Mouse (Mus musculus): ENCODE results near the gene Lrrc17. TPM values are rescaled to one million over a fixed set of nuclear protein-coding genes. Genes with fewer than 3 reads are reported as not detected.
"Not testable (repeated sequence)": the region's sequence is repeated elsewhere in the genome, so short reads cannot be mapped to it uniquely, and the experiment has no call there.

Gene Lrrc17
- polyA plus RNA-seq, 1 experiment from 2014 or later = 17.9 TPM

DNA sequence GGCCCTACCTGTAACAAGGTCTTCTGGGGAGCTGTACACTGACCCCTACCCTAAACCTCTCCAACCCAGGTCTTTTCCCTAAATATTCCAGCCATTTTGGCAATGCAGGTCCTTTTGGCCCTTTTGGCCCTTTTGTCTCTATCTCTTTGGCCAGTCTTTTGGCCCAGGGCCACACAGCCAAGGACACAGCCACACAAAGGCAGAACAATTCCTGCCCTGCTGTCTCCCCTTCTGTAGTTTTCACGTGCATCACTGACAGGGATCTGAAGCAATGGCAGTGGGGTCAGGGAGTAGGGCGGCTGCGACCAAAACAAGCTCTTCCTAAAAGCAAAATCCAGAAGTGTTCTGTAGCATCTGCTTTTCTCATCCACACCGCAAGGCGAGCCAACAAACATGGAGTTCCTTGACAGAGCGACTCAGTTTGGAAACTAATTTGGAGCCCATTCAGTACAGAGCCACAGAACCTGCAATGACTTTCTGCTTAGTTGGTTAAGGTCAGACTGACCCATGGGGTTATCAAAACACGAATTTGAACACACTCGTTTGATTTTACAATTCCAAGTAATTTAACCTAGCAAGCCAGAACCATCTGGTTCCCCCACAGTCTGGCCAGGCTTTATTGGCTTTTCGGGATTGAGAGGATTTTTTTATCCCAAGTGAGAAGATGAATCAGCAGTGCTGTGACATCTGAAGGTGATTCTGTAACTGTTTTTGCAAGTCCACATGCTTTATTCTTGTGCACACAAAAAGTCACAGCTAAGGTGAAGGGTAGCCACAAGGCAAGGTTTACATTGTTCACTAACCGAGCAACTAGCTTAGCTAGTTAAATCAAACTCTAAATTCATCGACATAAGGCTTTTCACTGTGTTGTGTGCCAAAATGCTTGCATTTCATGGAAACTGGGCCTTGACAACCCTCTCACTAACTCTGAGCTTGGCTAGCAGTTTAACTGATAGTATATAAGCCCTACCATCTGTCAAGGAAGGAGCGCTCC is 65.2 kb downstream of the Lrrc17 start:
- 74% methylated on average over 12 of the region's 12 CpGs for WGBS
- ATAC-seq (ENCODE audit: insufficient number of reproducible peaks, insufficient read depth, low FRiP score, low read depth) = no peak
- no peaks in the 10 kb centered on the region for H3K36me3 ChIP-seq (ENCODE audit: control insufficient read depth, insufficient read depth, low read length)
- no peaks in the 10 kb centered on the region for H3K27me3 ChIP-seq (ENCODE audit: control insufficient read depth, insufficient read depth, low read length)
- H3K9me3 ChIP-seq (ENCODE audit: control insufficient read depth, low read length) = no peaks in the 10 kb centered on the region
- H3K4me3 ChIP-seq (ENCODE audit: control insufficient read depth in 1 of 2, insufficient read depth in 1 of 2, low read depth in 1 of 2, low read length in 2 of 2) = no peak overlapping the region
- no peaks in the 10 kb centered on the region for H3K4me1 ChIP-seq (ENCODE audit: control insufficient read depth in 2 of 2, insufficient read depth in 2 of 2, low read length in 2 of 2)
- no peak overlapping the region for H3K9ac ChIP-seq (ENCODE audit: low read length)
- no peak overlapping the region for H3K4me2 ChIP-seq (ENCODE audit: low read length)
- H3K27ac ChIP-seq (replicated peaks in 1 of 2; ENCODE audit: control insufficient read depth in 1 of 2, insufficient read depth in 1 of 2, low read depth in 2 of 2, low read length in 2 of 2) = no peak overlapping the region

- Histone ChIP-seq H3K4me1 (ENCODE audit: control insufficient read depth in 2 of 2, insufficient read depth in 2 of 2, low read length in 2 of 2) (no peaks in the 10 kb centered on the region), H3K4me3 (ENCODE audit: control insufficient read depth in 1 of 2, insufficient read depth in 1 of 2, low read depth in 1 of 2, low read length in 2 of 2) (no peak overlapping the region), H3K27me3 (ENCODE audit: control insufficient read depth, insufficient read depth, low read length) (no peaks in the 10 kb centered on the region), H3K36me3 (ENCODE audit: control insufficient read depth, insufficient read depth, low read length) (no peaks in the 10 kb centered on the region), H3K4me2 (ENCODE audit: low read length) (no peak overlapping the region), H3K9ac (ENCODE audit: low read length) (no peak overlapping the region), H3K27ac (replicated peaks in 1 of 2; ENCODE audit: control insufficient read depth in 1 of 2, insufficient read depth in 1 of 2, low read depth in 2 of 2, low read length in 2 of 2) (no peak overlapping the region), H3K9me3 (ENCODE audit: control insufficient read depth, low read length) (no peaks in the 10 kb centered on the region)
- ATAC-seq (ENCODE audit: insufficient number of reproducible peaks, insufficient read depth, low FRiP score, low read depth) = no peak
- WGBS = 49% methylated on average over 3 of the region's 3 CpGs
Measured at GRCm38 (mm10) chr5:21610996-21611395, 67.6 kb downstream of the Lrrc17 start.

GRCm38 (mm10) chr5:21614299-21614698 is 70.9 kb downstream of the Lrrc17 start:
- not testable (repeated sequence) for H3K36me3 ChIP-seq (ENCODE audit: control insufficient read depth, insufficient read depth, low read length); H3K4me3 ChIP-seq (ENCODE audit: control insufficient read depth in 1 of 2, insufficient read depth in 1 of 2, low read depth in 1 of 2, low read length in 2 of 2); H3K4me1 ChIP-seq (ENCODE audit: control insufficient read depth in 2 of 2, insufficient read depth in 2 of 2, low read length in 2 of 2); H3K27ac ChIP-seq (replicated peaks in 1 of 2; ENCODE audit: control insufficient read depth in 1 of 2, insufficient read depth in 1 of 2, low read depth in 2 of 2, low read length in 2 of 2); H3K9ac ChIP-seq (ENCODE audit: low read length); H3K4me2 ChIP-seq (ENCODE audit: low read length); H3K27me3 ChIP-seq (ENCODE audit: control insufficient read depth, insufficient read depth, low read length); H3K9me3 ChIP-seq (ENCODE audit: control insufficient read depth, low read length); ATAC-seq (ENCODE audit: insufficient number of reproducible peaks, insufficient read depth, low FRiP score, low read depth)
- WGBS = 94% methylated on average over 11 of the region's 11 CpGs

DNA sequence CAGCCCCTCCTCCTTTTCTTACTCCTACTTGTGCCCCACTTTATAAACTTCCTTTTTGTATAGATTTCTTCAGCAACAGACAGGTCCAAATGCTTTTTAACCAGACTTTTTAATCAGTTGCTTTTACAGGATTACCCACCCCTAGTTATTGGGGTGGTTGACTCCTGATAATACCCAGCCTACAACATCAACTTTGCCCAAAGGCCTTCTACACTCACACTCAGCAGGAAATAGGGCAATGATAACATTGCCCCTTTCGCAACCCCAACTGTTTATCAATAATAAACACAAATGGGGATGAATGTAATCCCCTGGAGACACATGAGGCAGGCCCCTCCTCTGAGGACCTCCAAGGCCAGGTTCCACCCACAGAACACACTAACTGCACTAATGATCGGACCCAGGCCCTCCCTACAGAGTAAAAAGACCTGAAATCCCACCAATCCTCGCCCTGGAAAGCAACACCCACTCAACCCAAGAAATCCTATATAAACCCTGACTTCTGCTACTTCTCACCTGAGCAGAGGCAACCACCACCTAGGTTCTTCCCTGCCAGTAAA is 73.2 kb downstream of the Lrrc17 start:
- 67% methylated on average over 3 of the region's 3 CpGs for WGBS

More for the DNA sequence above, 73.2 kb downstream of the Lrrc17 start:
- H3K27ac ChIP-seq (replicated peaks in 1 of 2; ENCODE audit: control insufficient read depth in 1 of 2, insufficient read depth in 1 of 2, low read depth in 2 of 2, low read length in 2 of 2) = no peak overlapping the region
- H3K4me1 ChIP-seq (ENCODE audit: control insufficient read depth in 2 of 2, insufficient read depth in 2 of 2, low read length in 2 of 2) = no peaks in the 10 kb centered on the region
- H3K9ac ChIP-seq (ENCODE audit: low read length) = no peak overlapping the region
- no peak overlapping the region for H3K4me3 ChIP-seq (ENCODE audit: control insufficient read depth in 1 of 2, insufficient read depth in 1 of 2, low read depth in 1 of 2, low read length in 2 of 2)
- no peak overlapping the region for H3K4me2 ChIP-seq (ENCODE audit: low read length)
- H3K27me3 ChIP-seq (ENCODE audit: control insufficient read depth, insufficient read depth, low read length) = no peaks in the 10 kb centered on the region
- ATAC-seq (ENCODE audit: insufficient number of reproducible peaks, insufficient read depth, low FRiP score, low read depth) = no peak
- H3K9me3 ChIP-seq (ENCODE audit: control insufficient read depth, low read length) = no peaks in the 10 kb centered on the region
- H3K36me3 ChIP-seq (ENCODE audit: control insufficient read depth, insufficient read depth, low read length) = no peaks in the 10 kb centered on the region

Other genes with a start within 250 kb of the Lrrc17 start
- gene Fgl2, start 170.9 kb upstream of the Lrrc17 start, polyA plus RNA-seq (2014; fragmentation: Nextera tagmentation; extraction: Ambion mirVana) = 34.7 and 41.9 TPM in 2 replicates
- 2.7 and 3.0 TPM in 2 replicates for gene Ccdc146, start 118.9 kb upstream of the Lrrc17 start, polyA plus RNA-seq (2014; fragmentation: Nextera tagmentation; extraction: Ambion mirVana)
- gene Fam185a, start 118.6 kb upstream of the Lrrc17 start, polyA plus RNA-seq (2014; fragmentation: Nextera tagmentation; extraction: Ambion mirVana) = 9.9 and 11.7 TPM in 2 replicates
- 0.19 and 0.23 TPM in 2 replicates for gene Fbxl13, start 102.1 kb downstream of the Lrrc17 start, polyA plus RNA-seq (2014; fragmentation: Nextera tagmentation; extraction: Ambion mirVana)
- gene Armc10, start 102.3 kb downstream of the Lrrc17 start, polyA plus RNA-seq (2014; fragmentation: Nextera tagmentation; extraction: Ambion mirVana) = 23.6 and 28.2 TPM in 2 replicates
- gene Napepld, start 157.8 kb downstream of the Lrrc17 start, polyA plus RNA-seq (2014; fragmentation: Nextera tagmentation; extraction: Ambion mirVana) = 8.7 and 9.4 TPM in 2 replicates
- 165 and 168 TPM in 2 replicates for gene Pmpcb, start 193.6 kb downstream of the Lrrc17 start, polyA plus RNA-seq (2014; fragmentation: Nextera tagmentation; extraction: Ambion mirVana)
- 48.4 and 49.2 TPM in 2 replicates for gene Dnajc2, start 241.7 kb downstream of the Lrrc17 start, polyA plus RNA-seq (2014; fragmentation: Nextera tagmentation; extraction: Ambion mirVana)
- 136 and 140 TPM in 2 replicates for gene Psmc2, start 241.7 kb downstream of the Lrrc17 start, polyA plus RNA-seq (2014; fragmentation: Nextera tagmentation; extraction: Ambion mirVana)

All from heart, embryonic 14.5 days (tissue).